Mouse (Mus musculus) testis, adult 2 months (tissue): ENCODE measurements around the gene Slco1a4.

Experiments used
- CTCF ChIP-seq: fragments of 200-500 bp; IDR thresholded peaks from 2 replicates; pipeline ENCODE4 v1.5.1; 2012; ENCODE audit warnings: low read depth, mild to moderate bottlenecking, inconsistent platforms, low read length, moderate library complexity; ENCODE audit not compliant: control insufficient read depth, insufficient read depth, insufficient replicate concordance
- POLR2A ChIP-seq: fragments of 200-500 bp; IDR thresholded peaks from 2 replicates; pipeline ENCODE4 v1.6.1; 2012; ENCODE audit warnings: low read depth, mild to moderate bottlenecking, inconsistent platforms, low read length, moderate library complexity; ENCODE audit not compliant: control insufficient read depth

DNA sequence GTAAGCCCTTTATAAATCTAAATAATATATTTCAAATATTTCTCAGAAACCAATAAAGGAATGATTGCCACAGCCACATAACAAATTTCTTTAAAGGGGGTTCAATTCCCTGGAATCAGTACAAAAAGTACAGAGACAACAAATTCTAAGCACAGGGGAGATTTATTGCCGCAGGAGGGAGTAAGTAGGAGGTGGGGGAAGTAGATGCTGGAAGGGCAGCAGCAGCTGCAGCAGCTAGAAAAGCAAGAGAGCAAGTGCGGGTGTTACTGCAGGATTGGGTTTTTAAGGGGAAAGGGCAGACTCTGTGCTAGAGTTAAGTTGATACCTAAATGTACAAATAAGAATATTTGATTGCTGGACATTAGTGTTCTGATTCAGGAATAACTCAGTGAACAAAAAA is 33.7 kb upstream of the Slco1a4 start:
- no peak for TF ChIP-seq CTCF
- TF ChIP-seq POLR2A, result no peak
